Mouse (Mus musculus) adrenal gland, postnatal 25 days (tissue): ENCODE results near the gene Akap7. TPM values are rescaled to one million over a fixed set of nuclear protein-coding genes. Genes with fewer than 3 reads are reported as not detected.

Source experiments
- DNase-seq: peaks from one replicate; pipeline ENCODE4 v3.0.0; 2021; ENCODE audit warnings: mixed read lengths
- total RNA-seq: library from RNA; stranded (reverse); gene quantifications from 2 replicates; pipeline ENCODE4 v1.2.3, GENCODE M21; 2021

Gene Akap7
- total RNA-seq, 1 experiment from 2014 or later: 86.2 TPM

DNA sequence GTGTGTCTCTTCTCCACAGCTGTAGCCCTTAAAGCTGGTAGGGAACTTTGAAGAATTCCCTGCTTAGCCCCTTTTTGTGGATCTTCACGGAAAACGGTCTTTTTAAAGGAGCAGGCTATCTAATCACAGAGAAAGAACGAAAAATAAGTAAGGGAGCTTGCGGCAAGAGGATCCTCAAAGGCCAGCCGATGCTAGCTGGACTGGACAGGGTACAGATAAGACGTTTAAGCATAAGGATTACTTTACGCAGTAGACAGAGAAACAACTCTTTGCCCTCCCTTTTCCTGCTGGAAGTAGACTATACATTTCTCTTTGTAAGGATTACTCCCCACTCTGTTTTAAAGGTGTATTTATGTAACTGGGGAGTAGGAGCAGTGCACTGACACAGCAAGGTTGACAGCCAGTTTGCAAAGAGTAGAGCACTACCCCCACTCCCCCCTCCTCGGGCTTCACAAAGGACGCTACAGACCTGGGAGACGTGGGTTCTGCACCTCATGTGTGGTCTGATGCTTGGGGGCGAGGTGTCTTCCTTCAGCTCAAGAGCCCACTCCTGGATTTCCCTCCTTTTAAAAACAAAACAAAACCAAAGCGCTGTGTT is 9.9 kb downstream of the Akap7 start:
- DNase-seq: no peak

DNA sequence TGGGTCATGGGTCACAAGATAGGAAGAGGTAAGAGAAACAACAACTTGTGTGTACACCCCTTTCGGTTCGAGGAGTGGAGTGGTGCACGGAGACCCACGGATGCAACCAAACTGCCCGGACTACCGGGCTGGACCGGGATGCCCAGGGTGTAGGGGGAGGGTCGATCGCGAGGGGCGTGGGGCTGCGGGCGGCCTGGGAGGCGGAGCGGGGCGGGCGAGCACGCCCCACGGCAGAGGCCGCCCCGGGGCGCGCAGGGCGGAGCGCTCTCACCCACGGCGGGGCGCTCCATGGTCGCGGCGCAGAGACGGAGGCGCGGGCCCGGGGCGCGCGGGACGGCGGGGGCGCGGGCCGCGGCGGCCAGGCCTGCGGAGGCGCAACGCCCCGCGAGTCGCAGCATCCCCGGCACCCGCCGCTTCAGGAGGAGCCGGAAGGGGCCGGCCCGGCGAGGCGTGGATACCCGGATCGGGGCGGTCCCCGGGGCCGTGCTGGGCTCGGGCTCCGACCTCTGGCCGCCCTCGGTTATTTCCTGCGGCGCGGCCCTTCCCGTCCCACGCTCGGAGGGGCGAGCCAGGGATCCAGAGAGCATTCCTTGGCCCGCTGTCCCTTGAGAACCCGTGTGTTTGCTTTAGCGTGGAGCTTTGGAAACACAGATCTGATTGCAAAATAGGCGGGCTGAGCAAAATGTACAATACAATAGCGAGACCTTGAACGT is 10.9 kb downstream of the Akap7 start:
- peak; percentile 92 for DNase-seq

DNA sequence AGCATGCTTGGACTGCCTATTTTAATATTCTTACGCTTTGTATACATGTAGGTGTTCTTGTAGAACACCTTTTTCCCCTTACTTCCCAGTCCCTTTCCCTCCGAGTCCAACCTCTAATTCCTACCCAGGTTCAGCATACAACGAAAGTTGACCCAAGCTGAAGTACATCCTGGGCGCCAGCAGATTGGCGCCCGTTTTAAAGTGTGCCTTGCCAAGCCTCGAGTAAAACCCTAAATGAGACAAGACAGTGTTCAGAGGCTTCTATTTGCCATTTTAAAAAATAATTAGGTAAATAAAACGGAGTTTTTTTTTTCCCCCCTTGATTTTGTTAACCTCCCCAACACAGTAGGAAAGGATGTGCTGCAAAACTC is 11.4 kb downstream of the Akap7 start:
- no peak for DNase-seq

DNA sequence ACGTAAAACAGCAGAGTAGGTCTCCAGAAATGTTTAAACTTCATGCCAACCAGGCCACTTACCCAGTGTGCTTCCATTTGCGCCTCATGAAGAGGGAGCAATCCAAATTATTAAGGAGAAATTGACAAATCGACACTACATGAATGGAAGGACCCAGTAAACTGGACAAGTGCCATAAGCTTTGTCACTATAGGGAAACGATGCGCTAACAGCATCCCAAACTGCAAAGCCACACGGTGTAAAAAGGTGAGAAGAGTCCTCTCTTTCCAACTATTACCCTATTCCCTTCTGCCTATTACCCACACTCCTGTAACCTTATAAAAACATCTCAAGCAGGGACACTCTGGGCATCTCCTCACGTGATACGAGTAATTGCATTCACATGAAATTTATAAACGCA is 11.8 kb downstream of the Akap7 start:
- DNase-seq: no peak

DNA sequence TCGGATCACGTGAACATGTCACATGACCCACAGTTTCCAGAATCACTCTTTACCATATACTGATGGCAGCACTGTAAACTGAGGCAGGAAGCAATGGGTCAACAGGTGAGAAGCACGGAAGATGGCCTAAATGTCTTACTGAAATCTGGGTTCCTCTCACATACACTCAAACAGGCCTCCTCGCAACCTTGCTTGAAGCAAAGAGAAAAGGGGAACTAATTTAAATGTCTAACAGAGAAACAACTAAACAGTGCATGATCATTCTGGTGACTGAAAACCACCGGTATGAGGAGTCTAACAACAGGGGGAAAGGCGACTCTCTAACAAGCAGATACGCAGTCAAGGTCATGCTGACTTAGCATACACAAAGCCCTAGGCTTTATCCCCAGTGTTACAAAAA is 12.7 kb downstream of the Akap7 start:
- no peak for DNase-seq

DNA sequence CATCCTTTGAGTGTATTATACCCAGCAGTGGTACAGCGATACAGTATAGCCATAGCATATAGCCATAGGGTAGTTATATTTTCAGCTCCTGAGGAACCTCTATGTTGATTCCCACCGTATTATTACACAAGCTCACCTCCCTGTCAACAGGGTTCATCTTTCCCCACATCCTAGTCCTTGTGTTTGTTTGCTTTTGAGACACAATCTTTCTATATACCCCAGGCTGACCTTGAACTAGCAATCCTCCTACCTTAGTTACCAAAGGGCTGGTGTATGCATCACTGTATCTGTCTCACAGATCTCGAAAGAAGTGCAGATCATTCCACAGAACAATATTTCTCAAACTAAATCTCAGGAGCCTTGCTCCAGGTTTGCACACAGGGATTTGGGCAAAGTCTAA is 13.9 kb downstream of the Akap7 start:
- no peak for DNase-seq

DNA sequence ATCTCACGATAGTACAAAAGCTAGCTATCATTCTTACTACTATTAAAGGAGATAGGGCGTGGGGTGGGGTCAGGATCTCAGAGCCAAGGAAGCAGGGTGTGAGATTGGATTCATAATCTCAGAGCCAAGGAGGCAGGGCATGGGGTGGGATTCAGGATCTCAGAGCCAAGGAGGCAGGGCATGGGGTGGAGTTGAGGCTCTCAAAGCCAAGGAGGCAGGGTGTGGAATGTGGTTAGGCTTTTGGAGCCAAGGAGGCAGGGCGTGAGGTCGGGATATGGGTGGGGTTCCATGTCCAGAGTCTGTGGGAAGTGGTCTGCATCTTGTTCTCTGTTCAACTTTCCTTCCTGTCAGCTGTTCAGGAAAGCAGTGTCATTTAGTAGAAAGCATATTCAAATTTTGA is 16.6 kb downstream of the Akap7 start:
- no peak for DNase-seq

DNA sequence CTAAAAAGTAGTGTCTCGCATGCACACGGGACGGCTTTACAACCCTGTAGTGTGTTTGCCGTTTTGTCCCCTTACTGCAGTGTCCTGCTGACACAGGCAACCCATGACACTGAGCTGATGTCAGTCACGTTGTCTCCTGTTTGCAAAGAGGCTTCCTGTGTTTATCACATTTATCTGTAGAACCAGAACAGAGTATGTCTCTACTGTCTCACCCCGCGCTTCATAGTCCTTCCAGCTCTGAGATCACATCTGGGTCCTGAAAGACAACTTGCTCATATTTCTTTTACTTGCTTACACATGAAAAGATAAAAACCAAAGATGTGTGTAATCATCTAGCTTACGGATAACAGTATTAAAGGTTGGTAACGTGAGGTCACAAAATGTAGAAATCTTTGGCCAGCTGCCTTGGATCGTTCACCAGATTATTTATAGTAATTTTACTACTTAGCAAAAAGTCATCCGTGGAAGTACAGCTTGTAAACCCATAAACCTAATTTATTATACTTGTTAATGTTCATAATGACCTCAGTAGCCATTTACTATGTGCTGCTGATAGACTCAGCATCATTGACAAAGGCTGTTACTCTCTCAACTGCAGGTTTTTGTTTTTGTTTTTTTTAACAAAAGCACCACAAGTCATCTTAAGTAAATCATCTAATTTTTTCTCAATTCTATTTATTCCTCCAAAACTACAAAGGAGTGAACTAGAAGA is 22.4 kb downstream of the Akap7 start:
- no peak for DNase-seq

DNA sequence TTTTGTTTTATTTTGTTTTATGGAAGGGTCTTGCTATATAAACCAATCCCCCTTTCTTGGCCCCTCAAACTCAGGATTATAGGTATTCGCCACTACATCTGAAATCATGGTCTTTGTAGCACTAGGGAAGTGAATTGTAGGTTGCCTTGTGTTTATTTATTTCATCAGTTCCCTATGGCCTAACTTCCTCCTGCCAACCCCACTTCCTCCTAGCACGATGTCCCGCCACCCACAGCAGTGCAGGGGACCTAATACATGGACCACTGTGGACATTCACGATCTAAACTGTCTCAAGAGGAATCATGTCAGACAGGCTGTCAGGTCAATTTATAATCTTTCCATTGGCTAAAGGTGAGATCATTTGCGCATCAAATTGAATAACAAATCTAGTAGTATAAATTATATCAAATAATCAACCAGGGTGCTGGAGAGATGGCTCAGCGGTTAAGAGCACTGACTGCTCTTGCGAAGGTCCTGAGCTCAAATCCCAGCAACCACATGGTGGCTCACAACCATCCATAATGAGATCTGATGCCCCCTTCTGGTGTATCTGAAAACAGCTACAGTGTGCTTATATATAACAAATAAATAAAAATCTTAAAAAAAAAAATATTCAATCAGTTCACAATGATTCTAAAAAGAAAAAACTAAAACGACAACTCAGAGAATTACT is 23.1 kb downstream of the Akap7 start:
- no peak for DNase-seq

DNA sequence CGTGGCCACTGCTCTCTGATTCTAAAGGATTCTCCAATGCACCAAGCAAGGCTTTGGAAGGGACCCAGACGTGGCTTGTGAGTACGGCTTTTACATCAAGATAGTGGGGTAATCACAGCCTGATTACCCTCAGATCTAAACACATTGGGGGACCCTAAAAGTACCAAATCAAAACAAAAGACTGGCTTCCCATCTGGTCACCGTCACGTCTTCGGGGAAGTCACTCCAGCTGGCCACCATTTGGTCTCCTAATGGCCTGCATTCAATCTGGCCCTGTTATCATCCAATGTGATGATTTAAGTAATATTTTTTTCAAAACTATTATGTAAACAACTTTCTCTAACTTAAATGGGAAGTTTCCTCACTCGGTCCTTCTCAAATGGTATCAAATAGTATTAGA is 24.3 kb downstream of the Akap7 start:
- no peak for DNase-seq

DNA sequence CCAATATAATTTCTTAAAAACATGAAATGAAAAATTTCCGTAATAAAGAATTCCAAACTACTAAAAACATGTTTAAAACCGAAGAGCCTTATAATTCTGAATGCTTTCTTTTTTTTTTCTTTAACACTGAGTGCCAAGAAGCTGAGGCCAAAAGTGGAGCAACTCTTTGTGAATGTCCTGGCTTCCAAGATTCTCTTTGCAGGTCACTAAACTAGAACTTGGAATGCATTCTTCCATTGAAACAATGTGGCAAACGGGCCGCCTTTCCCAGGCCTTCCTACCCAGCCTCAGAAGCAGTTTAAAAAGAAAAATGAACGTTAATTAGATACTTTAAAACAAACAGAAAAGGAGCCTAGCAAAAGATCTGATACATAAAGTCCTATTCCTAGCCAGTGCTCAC is 27.5 kb downstream of the Akap7 start:
- no peak for DNase-seq

DNA sequence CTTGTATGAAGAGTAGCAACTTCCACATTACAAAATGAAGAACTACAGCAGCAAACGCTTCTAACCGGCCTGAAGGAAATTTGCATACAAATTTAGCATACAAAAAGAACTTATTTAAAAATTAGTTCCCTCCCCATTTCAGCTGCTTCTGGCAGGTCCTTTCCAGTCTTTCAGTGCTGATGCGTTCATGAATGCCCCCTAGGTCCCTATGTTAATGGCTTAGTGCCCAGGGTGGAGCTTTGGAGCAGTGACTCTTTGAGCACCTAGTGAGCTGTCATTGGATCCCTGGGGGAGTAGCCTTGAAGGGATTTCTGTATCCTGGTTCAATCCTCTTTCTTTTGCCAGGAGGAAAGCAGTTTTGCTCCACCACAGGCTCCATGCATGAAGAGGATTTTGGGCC is 28.3 kb downstream of the Akap7 start:
- no peak for DNase-seq

DNA sequence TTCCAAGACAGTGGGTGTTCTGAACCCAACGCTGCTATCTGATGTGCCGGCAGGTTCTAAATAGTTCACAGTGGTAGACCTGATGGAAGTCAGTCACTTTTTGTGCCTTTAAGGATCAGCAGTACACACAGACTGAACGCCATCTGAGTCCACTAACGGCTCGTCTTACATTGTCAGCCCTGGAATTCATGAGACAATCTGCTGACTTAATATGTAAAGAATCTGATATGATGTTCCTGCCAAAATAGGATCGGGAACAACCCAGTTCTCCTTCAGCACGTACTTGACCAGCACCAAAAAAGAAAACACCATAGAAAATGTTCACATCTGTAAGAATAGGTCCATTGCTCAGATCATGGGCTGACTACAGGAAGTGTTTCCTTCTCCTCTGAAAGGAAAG is 32.2 kb downstream of the Akap7 start:
- no peak for DNase-seq

DNA sequence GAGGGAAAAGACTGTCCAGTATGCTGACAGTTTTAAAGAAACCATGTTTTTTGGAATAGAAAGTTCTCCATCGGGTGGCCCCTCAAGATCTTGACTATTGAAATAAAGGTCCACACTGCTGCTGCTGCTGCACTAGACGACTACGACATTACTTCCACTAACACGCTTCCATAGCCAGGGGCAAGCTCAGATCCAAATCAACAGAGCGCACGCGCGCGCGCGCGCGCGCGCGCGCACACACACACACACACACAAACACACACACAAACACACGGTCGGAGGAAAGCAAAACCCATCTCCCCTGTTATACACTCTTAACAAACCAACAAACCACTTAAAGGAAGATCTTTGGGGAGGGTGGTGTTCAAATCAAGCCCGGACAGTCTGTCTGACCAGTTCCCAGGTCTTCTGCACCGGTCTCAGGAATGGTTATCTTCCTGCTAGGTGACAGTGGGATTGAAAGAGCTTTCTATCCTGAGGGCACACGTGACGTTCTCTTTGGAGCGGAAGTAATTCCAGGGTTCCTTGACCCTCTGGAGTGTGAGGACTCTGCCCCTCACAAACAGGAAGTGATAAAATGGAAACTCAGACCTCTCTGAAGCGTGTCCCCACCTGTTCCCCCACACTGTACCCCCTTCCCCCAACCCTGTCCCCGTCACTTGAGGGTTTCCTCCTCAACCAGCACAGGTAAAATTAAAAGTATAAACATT is 32.9 kb downstream of the Akap7 start:
- no peak for DNase-seq

DNA sequence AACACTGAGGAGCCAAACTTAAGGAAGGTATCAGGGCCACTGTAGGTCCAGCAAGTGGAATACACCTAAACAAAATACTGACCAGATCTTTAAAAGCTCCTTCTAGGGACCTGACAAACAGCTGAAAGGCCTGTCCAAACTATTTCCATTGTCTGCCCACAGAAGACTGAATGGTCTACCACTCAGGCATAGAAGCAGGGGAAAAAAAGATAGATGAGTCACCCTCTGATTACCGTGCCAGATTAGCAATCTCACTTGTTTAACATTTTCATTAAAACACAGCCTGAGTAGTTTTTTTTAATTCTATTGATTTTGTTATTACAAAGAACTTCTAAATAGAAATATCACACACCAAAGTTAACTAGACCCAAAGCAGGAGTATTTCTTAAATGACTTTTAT is 33.9 kb downstream of the Akap7 start:
- no peak for DNase-seq

DNA sequence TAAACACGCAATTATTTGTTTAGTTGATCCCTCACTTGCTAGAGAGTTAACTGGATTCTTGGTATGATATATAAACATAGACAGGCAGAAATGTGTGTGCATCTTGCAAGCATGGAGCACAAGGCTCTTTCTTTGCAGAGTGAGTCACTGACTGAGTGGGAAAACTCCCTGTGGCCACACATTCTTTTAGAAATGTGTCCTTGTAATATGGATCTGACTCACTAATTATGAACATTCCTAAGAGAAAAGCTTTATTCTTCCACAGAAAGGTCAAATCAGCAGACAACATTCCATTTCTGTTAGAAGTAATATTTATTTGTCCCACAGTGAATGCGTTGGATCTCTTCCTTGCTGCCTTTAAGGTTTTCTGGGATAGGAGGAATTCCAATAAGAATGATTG is 35.9 kb downstream of the Akap7 start:
- DNase-seq: no peak

DNA sequence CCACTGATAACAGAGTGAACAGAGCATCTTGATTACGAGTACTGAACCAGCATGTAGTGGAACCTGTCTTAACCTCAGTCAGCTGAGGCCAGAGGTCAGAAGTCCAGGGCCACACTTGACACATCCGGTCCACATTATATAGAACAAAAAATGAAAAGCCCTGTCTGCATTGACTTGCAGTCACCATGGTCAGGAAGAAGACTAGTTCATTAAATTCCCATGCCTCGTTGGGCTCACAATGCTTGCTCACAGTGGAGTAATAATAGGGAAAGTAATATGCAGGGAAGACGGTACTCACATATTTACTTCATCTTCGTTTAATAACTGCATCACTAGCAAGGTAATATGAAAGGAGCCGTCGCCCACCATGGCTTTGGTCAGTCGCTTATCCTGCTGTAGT is 36.5 kb downstream of the Akap7 start:
- DNase-seq: no peak

DNA sequence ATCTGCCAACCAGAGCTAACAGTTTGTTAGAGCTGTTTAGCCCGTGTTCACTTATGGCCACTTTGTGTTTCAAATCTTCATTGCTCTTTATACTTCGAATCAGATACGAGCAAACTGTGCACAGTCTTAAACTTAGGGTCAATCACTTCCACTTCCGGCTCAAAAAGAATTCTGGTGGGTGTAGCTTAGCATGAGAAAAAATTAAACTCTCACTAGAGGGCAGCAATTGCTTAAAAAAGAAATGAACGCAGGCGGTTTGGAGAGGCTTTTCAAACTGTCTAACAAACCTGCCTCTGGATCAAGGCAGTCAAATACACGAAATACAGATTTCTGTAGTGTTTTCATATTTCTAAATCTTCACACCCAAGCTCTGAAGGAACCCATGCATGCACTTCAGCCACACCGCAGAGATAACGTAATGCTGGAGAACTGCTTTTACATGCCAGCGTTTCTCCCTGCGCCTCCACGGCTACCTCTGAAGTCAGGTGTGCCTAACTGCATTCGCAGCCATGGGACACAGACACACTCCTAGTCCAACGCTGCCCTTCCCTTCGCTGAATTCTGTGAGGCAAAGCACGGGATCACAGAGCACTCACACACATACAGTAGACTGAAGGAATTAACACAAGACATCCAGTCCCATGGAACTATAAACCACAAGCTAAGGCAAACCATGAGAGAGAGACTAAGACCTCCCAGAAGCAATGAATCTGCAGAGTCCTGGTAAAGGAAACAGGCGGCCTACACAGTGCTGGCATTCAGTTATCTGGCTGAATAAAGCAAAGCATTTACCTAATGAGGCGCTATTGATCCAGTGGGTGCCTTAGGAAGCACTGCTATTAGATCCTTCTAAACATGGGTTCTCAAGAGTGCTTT is 39.0 kb downstream of the Akap7 start:
- no peak for DNase-seq

DNA sequence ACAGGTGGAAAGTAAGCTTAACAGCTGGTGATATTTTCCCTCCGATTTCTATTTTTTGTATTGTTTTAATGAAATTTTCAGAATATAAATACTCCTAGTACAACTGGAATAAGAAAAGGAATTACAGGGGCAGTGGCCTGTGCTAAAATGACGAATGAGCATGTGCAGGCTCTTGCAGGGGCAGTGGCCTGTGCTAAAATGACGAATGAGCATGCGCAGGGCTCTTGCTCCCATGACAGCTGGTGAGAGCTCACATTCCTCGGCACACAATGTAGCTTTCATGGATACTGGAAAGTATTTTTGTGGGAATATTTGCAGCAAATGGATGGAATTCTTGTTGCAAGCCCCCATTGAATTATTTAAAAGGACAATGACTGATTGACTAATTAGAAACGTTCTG is 46.5 kb downstream of the Akap7 start:
- DNase-seq: no peak

DNA sequence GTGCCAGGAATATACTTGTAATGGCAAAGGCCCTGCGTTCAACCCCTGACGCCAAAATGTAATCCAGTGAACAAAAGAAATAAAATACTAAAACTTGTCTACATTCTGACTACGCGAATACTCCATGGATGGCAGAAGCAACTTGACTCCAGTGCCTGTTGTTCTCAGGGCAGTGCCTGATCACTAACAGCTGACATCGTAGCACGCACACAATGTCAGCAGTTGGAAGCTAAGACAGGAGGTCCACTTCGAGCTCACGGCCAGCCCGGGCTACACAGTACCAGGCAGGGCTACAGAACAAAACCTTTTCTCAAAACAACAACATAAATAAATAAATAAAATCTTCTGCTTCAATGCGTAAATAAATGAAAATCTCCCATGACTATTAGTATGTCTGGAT is 46.9 kb downstream of the Akap7 start:
- DNase-seq: no peak

DNA sequence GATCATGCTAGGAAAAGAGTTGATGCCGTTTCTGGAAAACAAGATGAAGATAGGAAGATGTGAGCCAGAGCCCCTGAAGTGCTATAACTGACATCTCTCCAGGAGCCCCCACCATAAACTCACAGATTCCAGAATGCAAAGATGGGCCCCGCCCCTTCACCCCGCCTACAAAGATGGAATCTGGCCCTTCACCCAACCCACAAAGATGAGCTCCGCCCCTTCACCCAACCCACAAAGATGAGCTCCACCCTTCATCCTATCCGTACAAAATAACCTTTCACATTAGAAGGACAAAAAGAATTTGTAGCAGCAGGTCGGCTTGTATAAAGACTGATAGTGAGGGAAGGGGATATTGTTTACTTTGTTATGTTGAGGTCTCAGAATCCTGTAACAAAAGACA is 49.5 kb downstream of the Akap7 start:
- no peak for DNase-seq

DNA sequence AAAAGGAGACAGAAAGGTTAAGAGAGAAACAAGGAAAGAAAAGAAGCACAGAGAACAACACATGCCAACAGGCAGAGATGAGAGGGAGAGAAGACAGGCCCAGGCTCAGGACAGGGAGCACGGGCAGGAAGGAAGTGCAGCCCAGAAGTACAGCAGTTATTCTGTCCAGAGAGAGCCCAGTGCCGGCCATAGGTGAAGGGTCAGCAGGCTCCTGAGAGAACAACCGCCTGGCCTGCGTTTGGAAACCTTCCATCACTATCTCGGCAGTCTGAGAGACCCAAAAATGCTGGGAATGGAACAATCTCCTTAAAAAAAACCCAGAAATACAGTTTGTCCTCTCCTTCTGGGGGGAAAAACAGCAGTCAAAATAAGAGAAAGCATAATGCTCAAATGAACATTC is 50.2 kb downstream of the Akap7 start:
- DNase-seq: no peak
